Mouse (Mus musculus) heart, adult 11 months (tissue): ENCODE measurements around the gene Cpne4.

Experiments used
- DNase-seq: peaks from one replicate; pipeline ENCODE4 v3.0.0; 2022

Cpne4 gene

GRCm38 (mm10) chr9:104890517-104890916, 343.4 kb downstream of the Cpne4 start:
- peak; percentile 33 for DNase-seq

DNA sequence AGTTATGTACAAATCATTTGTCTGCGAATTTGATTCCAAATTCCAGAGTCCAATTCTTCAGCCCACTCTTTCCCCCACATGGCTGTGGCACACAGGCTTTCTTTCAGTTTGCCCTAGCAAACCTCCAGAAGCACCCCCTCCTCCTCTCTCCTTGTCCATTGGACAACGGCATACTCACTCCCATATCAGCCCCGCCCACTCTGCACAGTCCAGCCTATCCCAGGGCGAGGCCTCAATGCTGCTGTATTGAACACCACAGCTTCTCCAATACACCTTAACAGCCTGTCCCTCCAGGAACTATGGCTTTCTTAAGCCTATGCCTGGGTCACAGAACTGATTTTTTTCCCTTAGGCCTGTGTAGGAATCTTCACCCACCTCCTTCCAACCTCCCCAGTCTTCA, 348.3 kb downstream of the Cpne4 start:
- peak; percentile 75 for DNase-seq

- DNase-seq, result peak; percentile 60
These were observed 354.0 kb downstream of the Cpne4 start for GRCm38 (mm10) chr9:104901118-104901517.

- DNase-seq, result no peak
These were observed 354.7 kb downstream of the Cpne4 start for GRCm38 (mm10) chr9:104901827-104902226.

DNA sequence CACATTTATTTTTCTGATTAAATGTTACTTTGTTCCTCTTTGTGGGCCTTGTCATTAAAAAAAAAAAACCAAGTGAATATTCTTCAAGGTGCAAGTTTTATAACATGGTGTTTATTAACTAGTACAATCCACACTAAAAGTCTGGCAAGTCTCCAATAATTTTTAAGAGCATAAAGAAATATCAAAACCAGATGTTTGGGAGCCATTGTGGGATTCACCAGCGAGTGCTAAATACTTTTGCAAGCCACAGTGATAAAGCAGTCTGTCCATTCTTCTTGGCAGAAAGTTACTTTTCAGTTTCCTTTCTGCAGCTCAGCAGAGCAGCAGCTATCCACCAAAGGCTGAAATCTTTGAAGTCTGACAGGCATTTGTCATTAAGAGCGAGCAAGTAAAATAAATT, 365.6 kb downstream of the Cpne4 start:
- peak; percentile 29 for DNase-seq

GRCm38 (mm10) chr9:104913327-104913726, 366.2 kb downstream of the Cpne4 start:
- peak; percentile 10 for DNase-seq

GRCm38 (mm10) chr9:104921197-104921596, 374.1 kb downstream of the Cpne4 start:
- no peak for DNase-seq

GRCm38 (mm10) chr9:104922051-104922450, 375.0 kb downstream of the Cpne4 start:
- DNase-seq, result no peak

GRCm38 (mm10) chr9:104928806-104929205, 381.7 kb downstream of the Cpne4 start:
- DNase-seq, result no peak

GRCm38 (mm10) chr9:104940389-104940788, 393.3 kb downstream of the Cpne4 start:
- no peak for DNase-seq

- DNase-seq, result no peak
These were observed 403.5 kb downstream of the Cpne4 start for GRCm38 (mm10) chr9:104950551-104950950.

GRCm38 (mm10) chr9:104952176-104952575, 405.1 kb downstream of the Cpne4 start:
- no peak for DNase-seq

DNA sequence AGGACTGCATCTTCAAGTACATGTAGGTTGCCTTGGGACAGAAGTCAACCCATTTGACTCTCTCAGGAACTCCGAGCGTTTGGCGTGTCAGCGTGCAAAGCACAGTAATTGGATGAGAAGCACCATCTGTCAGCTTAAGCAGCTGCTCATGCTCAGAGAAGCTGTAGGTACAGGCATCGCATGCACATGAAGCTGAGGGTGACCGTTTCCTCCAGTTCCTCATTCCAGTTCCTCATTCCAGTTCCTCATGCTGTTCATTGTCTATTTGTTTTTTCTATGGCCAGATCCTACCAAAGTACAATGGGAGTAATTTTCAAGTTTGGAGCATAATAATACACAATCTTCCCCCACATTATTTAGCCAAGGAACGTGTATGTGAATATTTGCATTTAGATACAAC, 425.7 kb downstream of the Cpne4 start:
- peak; percentile 93 for DNase-seq

GRCm38 (mm10) chr9:104981934-104982548, 435.0 kb downstream of the Cpne4 start:
- DNase-seq, result no peak

DNA sequence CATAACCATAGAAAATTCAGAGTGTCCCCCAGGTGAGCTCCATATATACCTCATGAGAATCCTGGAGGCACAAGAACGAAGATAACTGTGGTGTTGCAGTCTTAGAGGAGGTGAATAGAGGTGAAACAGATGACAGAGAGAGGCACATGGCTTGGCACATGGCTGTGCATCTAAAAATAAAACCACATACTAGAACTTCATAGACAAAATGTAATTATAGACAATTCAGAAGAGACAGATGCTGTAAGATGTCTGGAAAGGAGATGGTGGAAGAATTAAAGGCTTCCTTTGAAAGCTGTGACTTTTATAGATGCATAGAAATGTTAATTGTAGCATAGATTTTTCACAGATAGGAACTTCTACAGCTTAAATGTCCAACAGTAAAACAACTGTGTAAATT, 451.1 kb downstream of the Cpne4 start:
- no peak for DNase-seq

- peak; percentile 53 for DNase-seq
These were observed 463.6 kb downstream of the Cpne4 start for GRCm38 (mm10) chr9:105010721-105011120.

- peak; percentile 56 for DNase-seq
These were observed 471.1 kb downstream of the Cpne4 start for GRCm38 (mm10) chr9:105018186-105018585.

GRCm38 (mm10) chr9:105028311-105028710, 481.2 kb downstream of the Cpne4 start:
- DNase-seq, result peak; percentile 97

- DNase-seq, result peak; percentile 55
These were observed 485.5 kb downstream of the Cpne4 start for GRCm38 (mm10) chr9:105032572-105032971.

GRCm38 (mm10) chr9:105033641-105034040, 486.6 kb downstream of the Cpne4 start:
- DNase-seq, result peak; percentile 93

- peak; percentile 40 for DNase-seq
These were observed 490.8 kb downstream of the Cpne4 start for GRCm38 (mm10) chr9:105037847-105038246.

DNA sequence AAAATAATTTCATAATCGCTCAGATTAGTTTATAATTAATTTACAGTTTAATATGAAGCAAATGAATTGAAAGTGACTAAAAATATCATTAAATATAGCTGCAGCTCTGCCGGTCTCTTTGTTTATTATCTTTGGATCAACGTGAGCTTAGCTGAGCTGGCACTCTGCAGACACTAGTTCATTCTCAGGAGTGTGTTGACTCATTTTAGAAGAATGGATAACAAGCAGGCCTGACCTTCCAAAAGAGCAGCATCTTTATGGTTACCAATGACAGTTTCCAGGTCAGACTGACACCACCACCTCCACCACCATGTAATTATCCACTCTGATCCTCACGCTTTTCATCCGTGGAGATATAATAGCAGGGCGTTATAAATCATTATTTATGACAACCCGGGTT, 498.9 kb downstream of the Cpne4 start:
- peak; percentile 53 for DNase-seq

DNA sequence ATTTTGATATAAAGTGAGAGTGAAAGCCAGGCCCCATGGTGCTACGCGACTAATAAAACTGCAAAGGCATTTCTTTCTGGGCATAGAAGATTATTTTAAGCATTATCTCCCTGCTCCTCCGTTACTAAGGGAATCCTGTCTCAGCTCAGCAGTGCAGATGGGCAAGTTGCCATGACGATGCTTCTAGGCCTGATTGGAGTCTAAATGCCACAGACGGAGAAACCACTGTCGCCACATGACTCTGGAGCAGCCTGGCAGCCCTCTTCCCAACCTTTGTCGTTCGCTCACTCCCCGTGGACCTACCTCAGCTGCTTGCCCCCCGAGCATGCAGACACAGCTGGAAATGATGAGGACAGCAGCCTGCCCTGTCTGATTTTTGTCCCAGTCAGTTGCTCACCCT, 501.3 kb downstream of the Cpne4 start:
- DNase-seq, result peak; percentile 69

DNA sequence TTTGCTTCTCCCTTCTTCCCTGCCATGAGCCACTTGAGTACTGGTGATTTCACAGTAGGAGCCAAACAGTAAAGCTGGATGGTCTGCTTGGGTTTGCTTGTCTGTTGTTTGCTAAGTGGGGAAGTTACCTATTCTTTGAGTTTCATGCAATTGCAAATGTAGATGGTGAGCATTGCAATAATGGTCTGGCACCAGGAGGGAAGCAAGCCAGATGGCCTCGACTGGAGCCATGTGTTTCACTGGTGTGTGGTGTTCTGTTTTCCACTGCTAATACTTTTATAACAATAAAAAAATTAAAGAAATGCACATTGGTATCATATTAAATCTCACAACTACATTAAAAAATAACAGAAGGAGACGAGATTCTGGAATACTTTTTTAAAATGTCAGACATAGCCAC, 502.6 kb downstream of the Cpne4 start:
- peak; percentile 35 for DNase-seq

- DNase-seq, result no peak
These were observed 503.2 kb downstream of the Cpne4 start for GRCm38 (mm10) chr9:105050257-105050656.
